Mouse (Mus musculus) left cerebral cortex, adult 8-10 months (tissue): ENCODE results near the gene Xrcc5. TPM values are rescaled to one million over a fixed set of nuclear protein-coding genes. Genes with fewer than 3 reads are reported as not detected.

Experiments used
- DNase-seq, 2 experiments: peaks; one replicate each; pipeline ENCODE4 v3.0.0; 2022; ENCODE audit warnings: low spot score in 2 of 2
- total RNA-seq, 4 experiments: library from RNA; stranded (reverse); gene quantifications; 2 replicates each; pipeline ENCODE4 v1.2.4; 2022

The Xrcc5 gene
- total RNA-seq, result 10 to 100 TPM; 19.3 to 22.2 (median 19.4) TPM

GRCm38 (mm10) chr1:72307317-72307798 lies at the start of gene Xrcc5:
TSS of gene Xrcc5 (plus strand) at chr1:72307421.
- peak; percentile 84 to 91 for DNase-seq

DNA sequence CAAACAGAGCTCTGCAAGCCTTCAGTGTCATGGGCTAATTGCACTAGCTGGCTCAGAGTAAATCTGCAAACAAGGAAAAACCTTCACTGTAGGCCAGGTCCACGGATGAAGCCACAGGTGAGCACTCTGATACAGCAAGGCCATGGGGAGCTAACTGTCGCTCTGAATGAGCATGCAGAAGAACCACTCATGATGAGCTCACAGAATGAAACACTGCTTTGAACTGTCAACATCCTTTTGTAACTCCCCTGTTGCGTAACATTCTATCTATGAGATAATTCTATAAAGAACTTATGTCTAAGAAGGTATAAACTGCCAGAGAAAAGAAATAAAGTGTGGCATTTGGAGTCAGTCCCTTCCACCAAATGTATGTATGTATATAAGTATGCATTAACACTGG lies 44.1 kb upstream of the Xrcc5 start:
- no peak for DNase-seq

DNA sequence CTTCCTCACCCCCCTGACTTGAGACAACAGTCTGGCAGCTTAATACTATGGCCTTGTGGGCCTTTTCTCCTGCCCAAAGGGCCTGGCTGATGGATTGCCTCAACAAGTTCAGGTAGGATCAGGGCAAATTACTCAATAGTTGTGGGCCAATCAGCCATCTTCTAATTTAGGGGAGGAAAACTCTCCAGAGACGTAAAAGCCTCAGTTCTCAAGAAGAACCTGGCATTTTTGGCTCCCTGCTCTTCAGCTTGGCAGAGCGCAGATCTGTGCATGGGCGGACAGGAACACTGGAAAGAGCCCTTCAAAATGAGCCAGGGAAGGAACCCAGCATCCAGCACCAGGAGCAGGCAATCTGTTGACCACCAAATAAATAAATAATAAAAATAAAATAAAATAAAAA lies 29.1 kb upstream of the Xrcc5 start:
- DNase-seq, result no peak

DNA sequence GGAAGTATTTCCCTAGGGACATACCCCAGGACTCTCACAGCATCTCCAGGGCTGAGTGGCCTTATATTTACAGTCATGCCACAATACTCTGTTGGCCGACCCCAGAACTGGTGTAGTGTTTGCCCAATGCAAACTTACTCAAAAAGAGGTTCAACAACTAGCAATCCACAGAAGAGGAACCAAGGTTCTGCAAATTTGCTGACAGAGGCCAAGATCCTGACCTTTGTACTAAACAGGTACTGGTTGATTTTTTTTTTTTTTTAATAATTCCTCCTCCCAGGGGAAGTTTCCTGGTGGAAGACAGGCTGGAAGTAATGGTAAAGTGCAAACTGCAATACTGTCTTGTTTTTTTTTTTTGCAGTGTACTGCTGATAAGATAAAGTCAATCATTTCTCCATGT lies 24.6 kb upstream of the Xrcc5 start:
- no peak for DNase-seq

DNA sequence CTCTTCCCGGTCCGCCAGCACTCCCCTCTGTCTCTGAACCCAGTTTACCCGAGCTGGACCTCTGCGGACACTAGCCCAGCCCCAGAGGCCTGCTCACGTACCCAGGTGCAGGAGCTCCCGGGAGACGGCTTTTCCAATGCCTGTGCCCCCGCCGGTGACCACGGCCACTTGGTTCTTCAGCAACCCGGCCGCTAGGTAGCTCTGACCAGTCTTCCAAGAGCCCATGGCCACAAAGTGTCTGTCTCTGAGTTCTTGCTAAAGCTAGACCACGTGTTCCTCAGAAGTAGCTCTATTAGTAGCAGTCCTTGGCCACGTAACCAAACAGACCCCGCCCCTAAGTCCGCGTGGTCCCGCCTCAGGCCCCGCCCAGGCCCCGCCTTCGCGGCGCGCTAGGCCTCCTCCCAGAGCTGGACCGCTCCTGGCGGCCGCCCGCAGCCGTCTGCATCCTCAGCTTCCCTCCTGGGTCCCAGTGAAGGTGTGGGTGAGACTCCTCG lies 23.2 kb upstream of the Xrcc5 start, which contains the start of the genes Pecr and Tmem169:
Gene Pecr, minus strand, starts transcription at position 323 of the 494 bp plus-strand sequence.
Gene Tmem169, plus strand, starts transcription at position 378 of the 494 bp plus-strand sequence.
- peak; percentile 76 to 92 for DNase-seq

GRCm38 (mm10) chr1:72284539-72284938 lies 22.7 kb upstream of the Xrcc5 start:
- no peak for DNase-seq

DNA sequence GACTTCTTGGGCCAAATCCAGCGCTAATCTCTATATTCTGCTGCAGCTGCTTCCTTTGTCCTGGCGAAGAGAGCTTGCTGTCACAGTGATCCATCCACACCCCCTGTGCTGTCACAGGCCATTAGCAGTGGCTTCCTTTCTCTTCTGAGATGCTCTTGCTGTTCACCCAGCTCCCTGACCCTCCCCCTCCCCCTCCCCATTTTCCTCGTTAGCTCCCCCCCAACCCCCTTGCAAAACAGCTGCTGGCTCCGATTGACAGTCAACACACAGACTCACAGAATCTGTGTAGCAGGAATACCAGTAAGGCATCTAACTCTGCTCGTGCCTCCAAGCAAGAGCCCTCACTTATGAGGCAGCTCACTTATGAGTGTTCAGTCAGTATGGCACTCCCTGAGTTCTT lies 20.3 kb upstream of the Xrcc5 start:
- no peak for DNase-seq

DNA sequence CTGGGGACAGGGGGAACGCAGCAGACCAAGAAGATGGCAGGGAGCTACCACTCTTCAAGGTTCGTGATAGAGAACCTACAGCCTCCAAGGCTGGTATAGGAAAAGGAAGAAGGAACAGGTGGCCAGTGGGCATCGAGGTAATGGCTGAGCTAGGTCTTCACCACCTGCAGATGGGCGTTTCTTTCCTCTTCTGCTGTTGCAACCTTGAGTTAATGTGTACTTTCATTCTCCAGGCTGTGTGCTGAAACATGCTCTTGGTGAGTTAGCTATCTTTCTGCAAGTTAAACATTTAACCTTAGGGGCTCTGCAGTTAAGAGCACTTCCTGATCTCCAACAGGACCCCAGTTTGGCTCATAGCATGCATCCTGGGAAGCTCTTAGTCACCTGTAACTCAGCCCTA lies 19.3 kb upstream of the Xrcc5 start:
- DNase-seq, result no peak

GRCm38 (mm10) chr1:72288527-72289150 lies 18.6 kb upstream of the Xrcc5 start:
- DNase-seq, result no peak

DNA sequence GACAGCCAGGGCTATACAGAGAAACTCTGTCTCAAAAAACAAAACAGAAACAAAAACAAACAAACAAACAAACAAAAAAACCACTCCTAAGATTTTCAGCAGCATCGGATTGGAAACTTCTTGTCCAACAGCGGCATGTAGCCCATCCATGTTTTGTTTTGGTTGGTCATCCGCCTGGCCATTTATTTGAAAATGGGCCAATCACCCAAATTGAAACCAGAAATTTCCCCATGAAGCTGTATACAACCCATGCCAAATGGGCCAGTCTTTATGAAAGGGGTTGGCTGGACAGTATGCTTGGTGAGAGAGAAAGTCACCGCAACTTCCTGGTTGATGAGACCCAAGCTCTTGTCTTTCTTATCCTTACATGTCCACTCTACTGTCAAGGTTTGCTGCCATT lies 16.3 kb upstream of the Xrcc5 start:
- DNase-seq, result no peak

GRCm38 (mm10) chr1:72291421-72291820 lies 15.8 kb upstream of the Xrcc5 start:
- no peak for DNase-seq

GRCm38 (mm10) chr1:72291925-72292324 lies 15.3 kb upstream of the Xrcc5 start:
- DNase-seq, result no peak

- DNase-seq, result no peak
Measured at GRCm38 (mm10) chr1:72293869-72294663, 13.2 kb upstream of the Xrcc5 start.

DNA sequence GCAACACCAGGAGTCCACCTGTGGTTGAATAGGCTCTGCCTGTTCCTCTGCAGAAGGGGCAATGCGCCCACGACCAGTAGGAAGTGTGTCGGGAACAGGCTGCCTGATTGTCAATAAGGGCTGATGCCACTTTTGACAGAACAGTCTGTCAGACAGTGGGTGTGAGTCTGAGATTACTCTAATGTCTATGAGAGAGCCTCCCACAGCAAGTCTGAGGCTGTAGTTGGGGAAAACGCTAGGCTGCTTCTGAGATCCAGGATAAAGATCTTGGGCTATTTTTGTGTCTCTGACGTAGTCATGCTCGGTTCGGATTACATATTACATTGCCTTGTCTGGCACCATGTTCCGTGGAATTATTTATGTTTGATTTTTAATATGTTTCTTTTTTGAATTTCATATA lies 11.5 kb upstream of the Xrcc5 start:
- DNase-seq, result peak in 1 of 2 experiments; percentile 22

DNA sequence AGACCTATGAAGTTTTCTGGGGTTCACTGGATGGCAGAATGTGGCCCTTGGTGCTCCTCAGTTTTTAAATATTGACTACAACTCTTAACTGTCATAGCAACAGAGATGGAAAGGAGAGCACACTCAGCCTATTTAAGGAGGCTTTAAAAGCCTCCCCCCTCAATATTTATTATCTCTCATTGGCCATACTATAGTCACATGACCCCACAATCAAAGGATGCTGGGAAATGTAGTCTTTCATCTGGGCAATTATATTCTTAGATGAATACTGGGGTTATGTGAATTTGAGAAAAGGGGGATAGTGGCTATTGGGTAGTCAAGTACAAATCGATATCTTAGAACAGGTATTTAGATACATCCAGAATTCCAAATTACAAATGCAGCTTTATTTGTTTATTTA lies 5.4 kb upstream of the Xrcc5 start:
- no peak for DNase-seq

GRCm38 (mm10) chr1:72306241-72306640 lies 980 bp upstream of the Xrcc5 start:
- DNase-seq, result no peak

DNA sequence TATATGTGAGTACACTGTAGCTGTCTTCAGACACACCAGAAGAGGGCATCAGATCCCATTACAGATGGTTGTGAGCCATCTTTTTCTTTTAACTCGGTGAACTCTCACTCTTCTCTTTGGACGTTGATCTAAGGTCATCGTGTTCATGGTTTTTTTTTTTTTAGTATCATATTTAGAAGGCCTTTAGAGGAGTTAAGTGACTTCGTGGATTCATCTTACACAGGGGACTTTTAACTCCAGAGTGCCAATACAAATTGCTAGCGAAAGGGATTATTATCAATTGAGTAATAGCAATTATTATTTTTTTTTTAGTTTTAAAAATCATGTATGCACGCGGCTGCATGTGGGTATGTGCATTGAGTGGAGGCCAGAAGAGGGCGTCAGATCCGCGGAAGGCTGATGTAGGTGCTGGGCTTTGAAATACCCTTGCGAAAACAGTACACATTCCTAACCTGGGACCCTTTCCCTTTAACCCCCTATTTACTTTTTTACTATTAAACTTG lies 491 bp upstream of the Xrcc5 start:
- no peak for DNase-seq

DNA sequence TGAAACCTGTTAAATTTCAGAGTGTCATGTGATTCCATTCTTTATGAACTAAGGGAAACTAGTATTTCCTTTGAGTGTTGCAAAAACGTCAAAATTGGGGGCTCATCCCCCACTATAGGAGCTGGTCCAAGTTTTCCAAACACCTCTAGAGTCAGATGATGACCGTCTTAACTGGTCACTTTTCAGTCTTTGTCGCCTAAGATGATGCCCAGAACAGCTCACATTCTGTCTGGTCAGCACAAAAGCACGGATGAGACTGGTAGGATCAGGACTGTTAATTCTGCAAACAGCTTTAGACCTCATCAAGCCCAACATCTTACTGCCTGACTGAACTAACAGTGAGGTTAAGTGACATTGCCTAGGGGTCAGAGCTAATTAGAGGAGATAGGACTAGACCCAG lies 1.7 kb downstream of the Xrcc5 start:
- no peak for DNase-seq

DNA sequence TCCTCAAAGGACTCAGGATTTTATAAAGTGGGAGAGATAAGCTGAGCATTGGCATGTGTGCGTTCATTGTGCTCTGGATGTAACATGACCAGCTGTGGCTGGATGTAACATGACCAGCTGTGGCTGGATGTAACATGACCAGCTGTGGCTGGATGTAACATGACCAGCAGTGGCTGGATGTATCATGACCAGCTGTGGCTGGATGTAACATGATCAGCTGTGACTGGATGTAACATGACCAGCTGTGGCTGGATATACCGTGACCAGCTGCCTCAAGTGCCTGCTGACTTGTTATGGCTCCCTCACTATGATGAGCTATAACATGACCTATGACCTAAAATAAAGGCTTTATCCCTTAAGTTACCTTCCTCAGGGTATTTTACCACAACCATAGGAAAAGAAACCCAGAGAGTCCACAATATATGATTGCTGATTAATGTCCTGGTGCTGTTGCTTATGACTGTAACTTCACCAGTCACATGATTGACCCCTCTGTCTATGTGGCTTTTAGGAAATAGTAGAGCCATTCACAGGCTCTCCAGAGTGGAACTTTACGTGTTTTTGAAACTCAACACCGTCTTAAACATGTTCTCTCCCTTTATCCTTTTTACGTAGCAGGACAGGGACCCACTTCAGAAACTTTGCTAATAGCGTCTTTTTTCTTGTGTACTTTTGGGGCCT lies 2.7 kb downstream of the Xrcc5 start:
- DNase-seq, result no peak

- no peak for DNase-seq
Measured at GRCm38 (mm10) chr1:72312701-72313398, 5.6 kb downstream of the Xrcc5 start.

DNA sequence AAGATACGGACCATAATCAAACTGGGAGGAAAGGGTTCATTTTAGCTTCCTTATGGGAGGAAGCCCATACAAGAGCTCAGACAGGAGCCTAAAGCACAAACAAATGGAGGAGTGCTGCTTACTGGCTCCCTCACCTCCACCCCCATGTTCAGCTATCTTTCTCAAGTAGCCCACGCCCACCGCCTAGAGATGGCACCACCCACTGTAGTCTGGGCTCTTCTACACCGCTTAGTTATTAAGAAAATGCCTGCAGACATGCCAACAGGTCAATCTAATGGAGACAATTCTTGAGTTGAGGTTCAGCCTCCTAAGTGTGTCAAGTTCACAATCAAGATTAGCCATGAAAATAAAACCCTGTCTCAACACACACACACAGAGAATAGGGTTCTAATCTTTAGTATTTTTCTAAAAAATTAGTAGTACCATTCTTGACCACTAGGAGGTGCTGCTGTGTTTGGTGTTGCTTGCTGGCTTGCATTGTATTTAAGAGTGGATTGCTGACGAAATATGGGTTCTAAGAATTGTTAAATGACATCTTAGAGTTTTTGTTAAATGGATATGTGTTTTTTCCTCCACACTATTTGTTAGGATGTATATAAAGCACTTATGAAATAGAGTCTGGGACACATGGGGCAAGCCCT lies 6.3 kb downstream of the Xrcc5 start:
- no peak for DNase-seq
